Mouse (Mus musculus): ENCODE data around the gene Tex19.1.
"Not testable (repeated sequence)": the region's sequence is repeated elsewhere in the genome, so short reads cannot be mapped to it uniquely, and the experiment has no call there.

Tex19.1 gene

GRCm38 (mm10) chr11:121145865-121146264, at the start of gene Tex19.1:
Tex19.1 (plus strand) TSS chr11:121146143.
- no peak for DNase-seq (ENCODE audit: inconsistent ontology term)

DNA sequence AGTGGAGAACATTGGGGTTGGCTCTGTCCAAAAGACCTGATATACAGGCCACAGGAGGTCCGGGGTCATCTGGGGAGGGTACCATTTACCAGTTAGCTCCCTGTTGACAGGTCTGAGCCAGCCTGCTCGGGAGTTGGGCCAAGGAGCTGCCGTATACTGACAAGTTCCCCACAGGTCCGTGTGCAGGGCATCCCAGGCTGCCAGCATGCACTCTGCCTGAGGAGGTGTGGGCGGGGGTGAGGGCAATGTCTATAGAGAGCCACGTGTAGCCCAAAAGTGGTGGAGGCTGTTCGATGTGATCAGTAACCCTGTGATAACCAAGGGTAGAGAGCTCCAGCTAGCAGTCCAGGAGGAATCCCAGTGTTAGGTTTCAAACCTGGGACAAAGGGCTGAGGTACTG, 46.2 kb upstream of the Tex19.1 start:
- no peak for DNase-seq (ENCODE audit: inconsistent ontology term)

DNA sequence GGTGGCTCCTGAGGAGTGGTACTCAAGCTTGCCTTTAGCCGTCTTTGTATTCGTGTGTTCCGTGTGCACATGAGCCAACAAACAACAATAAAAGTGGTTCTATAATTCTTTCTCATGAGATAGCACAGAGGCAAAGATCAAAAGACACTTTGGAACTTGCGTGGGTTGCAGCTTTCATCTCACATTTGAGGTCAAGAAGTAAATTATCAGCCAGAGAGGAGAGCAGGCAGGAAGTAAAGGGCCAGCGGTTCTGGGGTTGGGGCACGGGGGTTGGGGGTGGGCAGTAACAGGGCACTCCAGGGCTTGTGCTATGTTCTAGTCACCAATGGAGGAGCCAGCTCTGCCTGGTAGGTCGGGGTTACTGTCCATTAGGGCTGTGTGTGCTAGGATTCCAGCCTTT, 45.3 kb upstream of the Tex19.1 start:
- DNase-seq (ENCODE audit: inconsistent ontology term) = no peak

GRCm38 (mm10) chr11:121101124-121101805, 44.7 kb upstream of the Tex19.1 start:
- no peak for DNase-seq (ENCODE audit: inconsistent ontology term)

GRCm38 (mm10) chr11:121107242-121107641, 38.7 kb upstream of the Tex19.1 start:
- DNase-seq (ENCODE audit: inconsistent ontology term) = not testable (repeated sequence)

- DNase-seq (ENCODE audit: inconsistent ontology term) = no peak
Measured at GRCm38 (mm10) chr11:121108061-121108460, 37.9 kb upstream of the Tex19.1 start.

DNA sequence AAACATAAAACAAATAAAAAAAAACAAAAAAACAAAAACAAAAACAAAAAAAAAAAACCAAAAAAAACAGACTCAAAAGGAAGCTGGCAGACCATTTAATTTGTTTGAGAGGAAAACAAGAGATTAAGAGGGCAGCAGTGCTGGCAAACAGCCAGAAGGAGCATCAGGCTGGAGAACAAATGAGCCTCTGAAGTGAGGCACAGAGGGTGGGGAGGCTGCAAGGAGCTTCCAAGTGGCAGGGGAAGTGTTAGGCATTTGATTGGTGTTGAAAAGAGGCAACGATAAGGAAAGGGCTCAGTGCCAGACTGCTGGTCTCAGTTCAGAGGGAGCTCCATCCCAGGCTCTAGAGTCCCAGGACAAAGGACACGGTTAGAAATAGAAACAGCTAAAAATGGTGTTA, 36.0 kb upstream of the Tex19.1 start:
- peak; percentile 24 for DNase-seq (ENCODE audit: inconsistent ontology term)

GRCm38 (mm10) chr11:121111051-121111450, 34.9 kb upstream of the Tex19.1 start:
- no peak for DNase-seq (ENCODE audit: inconsistent ontology term)

GRCm38 (mm10) chr11:121111601-121112000, 34.3 kb upstream of the Tex19.1 start:
- DNase-seq (ENCODE audit: inconsistent ontology term) = no peak

DNA sequence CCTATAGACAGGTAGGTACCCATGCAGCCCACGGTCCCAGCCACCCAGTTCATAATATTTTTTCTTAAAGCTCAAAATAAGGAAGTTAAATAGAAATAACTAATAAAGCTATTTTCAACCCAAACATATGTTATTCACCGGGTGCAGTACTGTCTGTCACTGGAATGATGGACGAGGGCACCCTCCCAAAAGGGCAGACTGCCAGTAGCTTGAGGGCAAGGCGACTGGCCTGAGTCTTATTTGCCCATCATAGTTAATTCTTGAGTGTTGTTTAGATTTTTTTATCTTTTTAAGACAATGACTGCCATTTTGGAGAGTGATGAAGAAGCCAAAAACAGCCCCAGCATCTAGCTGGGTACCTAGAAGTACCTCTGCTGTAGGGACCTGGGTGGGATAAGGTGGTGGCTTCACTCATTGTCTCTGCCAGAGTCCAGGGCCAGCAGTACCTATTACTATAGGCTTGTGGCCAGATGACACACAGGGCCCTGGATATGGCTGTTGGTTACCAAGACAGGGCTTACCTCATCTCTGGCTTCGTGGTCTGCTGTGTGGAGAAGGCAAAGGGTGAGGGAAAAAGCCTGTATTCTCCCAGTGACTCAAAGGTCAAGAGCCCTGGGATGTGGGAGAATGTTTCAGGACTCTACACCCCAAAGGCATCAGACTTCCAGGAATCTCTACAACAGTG, 33.7 kb upstream of the Tex19.1 start:
- peak; percentile 26 for DNase-seq (ENCODE audit: inconsistent ontology term)

GRCm38 (mm10) chr11:121118106-121118505, 27.8 kb upstream of the Tex19.1 start:
- DNase-seq (ENCODE audit: inconsistent ontology term) = no peak

DNA sequence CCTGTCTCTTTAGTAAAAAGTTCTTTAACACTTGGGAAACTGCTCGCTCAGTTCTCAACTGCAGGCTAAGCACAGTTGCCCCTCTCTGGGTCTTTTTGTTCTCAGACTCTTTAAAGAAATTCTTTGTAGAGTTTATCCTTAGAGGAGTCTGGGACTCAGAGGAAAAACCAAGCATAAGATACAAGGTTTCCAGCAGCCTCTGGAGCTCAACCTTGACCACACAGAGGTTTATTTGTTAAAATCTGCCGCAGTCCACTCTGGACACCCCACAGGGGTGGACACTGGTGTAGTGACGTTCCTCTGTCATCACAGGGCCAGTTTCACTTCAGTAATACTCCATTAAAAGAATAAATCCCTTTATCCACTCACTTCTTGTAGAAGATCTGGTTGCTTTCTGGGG, 27.4 kb upstream of the Tex19.1 start, which contains the start of gene Tex19.2:
Tex19.2 (minus strand) TSS at position 101 of the 400 bp plus-strand sequence.
- DNase-seq (ENCODE audit: inconsistent ontology term) = no peak

DNA sequence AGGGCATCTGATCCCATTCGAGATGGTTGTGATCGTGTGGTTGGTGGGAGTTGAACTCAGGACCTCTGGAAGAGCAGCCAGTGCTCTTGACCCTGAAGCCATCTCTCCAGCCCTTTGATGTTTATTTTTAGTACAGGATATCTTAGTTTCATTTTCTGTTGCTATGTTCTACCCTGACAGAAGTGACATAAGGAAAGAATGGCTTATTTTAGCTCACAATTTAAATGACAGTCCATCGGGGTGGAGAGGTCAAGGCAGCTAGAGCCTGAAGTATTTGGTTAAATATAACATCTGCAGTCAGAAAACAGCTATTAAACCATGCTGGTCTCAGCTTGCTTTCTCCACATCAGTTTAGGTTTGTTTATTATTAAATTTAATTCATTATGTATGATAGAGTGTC, 24.8 kb upstream of the Tex19.1 start:
- no peak for DNase-seq (ENCODE audit: inconsistent ontology term)

- DNase-seq (ENCODE audit: inconsistent ontology term) = no peak
Measured at GRCm38 (mm10) chr11:121122024-121122670, 23.8 kb upstream of the Tex19.1 start.

- DNase-seq (ENCODE audit: inconsistent ontology term) = no peak
Measured at GRCm38 (mm10) chr11:121123438-121123837, 22.5 kb upstream of the Tex19.1 start.

DNA sequence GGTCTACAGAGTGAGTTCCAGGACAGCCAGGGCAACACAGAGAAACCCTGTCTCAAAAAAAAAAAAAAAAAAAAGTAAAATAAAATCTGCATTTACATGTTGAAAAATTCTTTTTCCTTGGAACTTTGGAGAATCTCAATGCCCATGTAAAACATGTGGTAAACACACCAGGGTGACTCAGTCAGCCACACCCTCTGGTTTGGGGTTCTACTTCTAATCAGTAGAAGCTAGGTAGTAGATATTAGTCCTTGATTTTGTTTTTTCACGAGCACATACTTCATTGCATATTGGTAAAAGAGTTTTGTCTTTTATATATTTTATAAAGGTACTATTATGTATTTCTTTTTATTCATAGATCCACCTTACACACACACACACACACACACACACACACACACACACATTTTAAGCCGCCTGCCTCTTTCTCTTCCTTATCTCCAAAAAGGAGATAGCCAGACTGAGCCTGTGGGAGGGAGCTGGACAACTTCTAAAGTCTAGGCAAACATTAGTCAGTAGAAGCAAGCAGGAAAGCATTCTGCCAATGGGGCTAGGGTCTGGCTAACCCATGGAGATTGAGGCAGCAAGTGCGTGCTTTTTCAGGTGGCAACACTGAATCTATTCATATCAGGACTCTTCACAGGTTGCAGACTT, 20.3 kb upstream of the Tex19.1 start:
- no peak for DNase-seq (ENCODE audit: inconsistent ontology term)

- no peak for DNase-seq (ENCODE audit: inconsistent ontology term)
Measured at GRCm38 (mm10) chr11:121126395-121126794, 19.5 kb upstream of the Tex19.1 start.

DNA sequence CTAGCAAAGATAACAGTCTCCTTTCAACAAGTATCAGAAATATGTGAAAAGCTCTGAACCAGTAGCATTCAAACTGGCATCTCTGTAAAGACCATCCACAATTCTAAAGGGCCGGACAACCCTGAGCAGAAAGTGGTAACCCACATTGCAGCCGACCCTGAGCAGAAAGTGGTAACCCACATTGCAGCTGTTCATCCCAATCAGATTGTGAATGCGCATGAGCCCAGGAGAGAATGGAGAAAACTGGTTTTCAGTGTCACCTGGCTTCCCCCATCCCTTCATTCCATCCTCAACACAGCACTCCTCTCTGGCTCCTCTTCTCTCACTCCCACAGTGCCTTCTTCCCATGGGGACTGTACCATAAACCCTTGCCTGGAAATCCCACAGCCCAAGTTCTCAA, 18.5 kb upstream of the Tex19.1 start:
- no peak for DNase-seq (ENCODE audit: inconsistent ontology term)

GRCm38 (mm10) chr11:121129616-121130015, 16.3 kb upstream of the Tex19.1 start:
- peak; percentile 89 for DNase-seq (ENCODE audit: inconsistent ontology term)

- no peak for DNase-seq (ENCODE audit: inconsistent ontology term)
Measured at GRCm38 (mm10) chr11:121134600-121134999, 11.3 kb upstream of the Tex19.1 start.

DNA sequence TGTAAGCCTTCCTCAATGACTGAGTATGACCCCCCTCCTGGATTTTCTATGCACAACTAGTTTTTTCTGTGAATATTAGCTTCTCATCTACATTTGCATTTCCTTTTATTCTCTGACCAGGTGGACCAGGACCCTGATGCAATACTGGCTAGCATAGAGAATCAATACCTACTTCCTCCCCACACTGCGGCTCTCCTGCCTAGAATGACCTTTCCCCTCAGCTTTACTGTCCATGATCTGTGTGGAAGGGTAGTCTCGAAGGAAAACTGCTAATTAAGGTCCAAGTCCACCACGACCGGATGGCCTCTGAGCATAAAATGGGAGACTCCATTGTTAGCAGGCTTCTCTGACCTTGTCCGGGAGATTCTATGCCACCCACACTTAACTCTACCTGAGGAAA, 8.3 kb upstream of the Tex19.1 start:
- DNase-seq (ENCODE audit: inconsistent ontology term) = no peak

DNA sequence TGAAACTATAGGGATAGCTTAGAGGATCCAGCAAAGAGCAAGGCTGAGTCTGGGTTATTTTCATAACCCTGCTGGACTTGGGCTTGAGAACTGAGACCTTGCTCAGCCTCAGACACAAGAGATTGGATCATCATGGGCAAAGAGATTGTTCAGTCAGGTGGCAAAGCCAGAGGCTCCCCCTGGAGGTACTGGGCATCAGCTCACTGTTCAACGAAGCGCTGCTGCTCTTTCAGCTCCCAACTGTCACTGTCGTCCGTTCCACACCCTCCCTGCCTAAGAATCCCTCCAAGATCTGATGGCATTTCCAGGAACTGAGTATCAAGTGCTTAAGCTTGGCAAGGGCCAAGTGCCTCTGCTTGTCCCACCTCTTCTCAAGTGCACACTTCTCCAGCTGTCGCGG, 7.2 kb upstream of the Tex19.1 start:
- no peak for DNase-seq (ENCODE audit: inconsistent ontology term)
